Mouse (Mus musculus) embryonic stem cell, embryonic (primary cell): ENCODE data around the gene Fcgrt.

Experiments
- CTCF ChIA-PET, 4 experiments: fragments of 300-600 bp in 2 of 4; fragments of 350-600 bp in 2 of 4; sonication (Branson Sonifier 250); formaldehyde crosslinking; loops; one replicate each; lab custom pipeline; 2022; ENCODE audit warnings: inconsistent platforms in 2 of 4; lab: Charles Lee
- POLR2A ChIA-PET, 4 experiments: fragments of 300-600 bp in 2 of 4; fragments of 350-600 bp in 2 of 4; sonication (Branson Sonifier 250); formaldehyde crosslinking; loops; one replicate each; lab custom pipeline; 2022; ENCODE audit warnings: antibody characterized with exemption in 4 of 4, inconsistent platforms in 1 of 4; lab: Charles Lee

Fcgrt gene

DNA sequence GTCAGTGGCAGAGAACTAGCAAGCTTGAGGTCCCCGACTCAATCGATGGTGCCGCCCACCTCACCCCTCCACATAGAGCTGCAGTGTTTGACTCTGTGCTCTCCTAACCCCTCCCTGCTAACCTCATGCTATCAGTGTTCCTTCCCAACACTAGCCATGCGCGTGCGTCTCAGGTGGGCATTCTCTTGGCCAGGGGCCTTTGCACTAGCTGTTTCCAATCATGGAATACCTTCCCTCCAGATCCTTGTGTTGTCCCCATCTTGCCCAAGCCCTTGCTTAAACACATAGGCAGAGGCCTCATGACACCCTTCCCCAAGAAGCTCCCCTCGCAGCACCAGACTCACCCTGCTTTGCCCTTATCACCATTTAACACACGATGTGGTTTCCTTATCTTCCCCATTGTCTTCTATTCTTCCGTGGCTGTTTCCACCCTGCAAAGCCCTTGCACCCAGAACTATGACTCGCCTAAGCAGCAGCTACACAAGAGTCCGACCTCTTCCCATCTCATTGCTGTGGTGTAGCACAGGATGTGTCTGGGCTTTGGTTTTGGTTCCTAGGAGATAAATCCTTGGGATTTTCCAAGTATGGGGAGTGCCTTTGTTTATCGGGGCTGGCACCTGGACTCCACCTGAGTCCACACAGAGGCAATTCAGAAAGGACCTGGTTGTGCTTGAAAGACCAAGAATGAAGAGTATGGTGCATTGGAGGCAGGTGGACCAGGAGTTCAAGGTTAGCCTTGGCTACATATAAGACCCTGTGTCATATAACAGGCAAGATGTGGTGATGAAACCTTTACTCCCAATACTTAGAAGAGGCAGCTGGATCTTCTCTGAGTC is 33.7 kb upstream of the Fcgrt start:
- ChIA-PET POLR2A (interaction anchor here (0.6 to 2.6 kb wide), 23 partner anchors 9 to 267 kb away, joined by 3 to 32 read pairs (median 4); partner anchors contain the start of genes Aldh16a1 (in 3 of the 4), Pih1d1 (in 2 of the 4), Fcgrt (in 1 of the 4) and Ptov1 (in 1 of the 4)), CTCF (interaction anchor here (0.6 to 2.6 kb wide), 13 partner anchors 12 to 208 kb away, joined by 3 to 26 read pairs (median 3); partner anchors contain the start of genes Rcn3 (in 2 of the 4), Aldh16a1 (in 1 of the 4), Ap2a1 (in 1 of the 4) and Pih1d1 (in 1 of the 4))

DNA sequence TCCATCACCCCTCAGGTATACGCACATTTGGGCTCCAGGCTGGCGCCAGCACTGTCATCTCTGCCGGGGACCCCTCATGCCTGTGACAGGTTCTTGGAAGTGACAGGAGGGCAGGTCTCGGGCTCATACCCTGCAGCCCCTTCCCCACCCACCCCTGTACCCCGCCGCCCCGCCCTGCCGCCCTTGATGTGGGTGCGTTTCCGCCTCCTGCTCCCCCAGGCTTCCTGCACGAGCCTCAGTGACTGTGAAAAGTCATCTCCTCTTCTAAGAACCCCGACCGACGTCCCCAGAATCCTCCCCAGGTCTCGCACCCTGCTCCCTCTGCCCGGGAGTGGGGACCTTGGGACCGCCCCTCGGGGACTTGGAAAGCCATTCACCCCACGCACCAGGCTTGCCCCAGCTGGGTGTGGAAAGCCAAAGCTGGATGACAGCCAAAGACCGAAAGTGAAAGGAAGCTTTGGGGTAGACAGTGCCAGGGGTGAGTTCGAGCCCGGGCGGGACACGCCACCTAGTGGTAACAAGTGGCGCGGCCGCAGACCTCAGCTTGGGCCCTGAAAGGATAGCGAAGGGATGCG is 32.4 kb upstream of the Fcgrt start, which contains the start of the genes Gm45713 and Flt3l:
Gm45713 (minus strand) TSS at position 239 of the 575 bp plus-strand sequence.
Flt3l (minus strand) TSS at position 440 of the 575 bp plus-strand sequence.
- ChIA-PET CTCF (interaction anchor here (0.6 to 2.6 kb wide), 61 partner anchors 8 to 1350 kb away, joined by 3 to 26 read pairs (median 3); partner anchors contain the start of genes Rcn3 (in 3 of the 4), Aldh16a1 (in 2 of the 4), Akt1s1 (in 1 of the 4) and Ap2a1 (in 1 of the 4)), POLR2A (interaction anchor here (0.7 to 2.6 kb wide), 30 partner anchors 8 to 324 kb away, joined by 3 to 32 read pairs (median 4); partner anchors contain the start of genes Rps11 (in 2 of the 4), Aldh16a1 (in 1 of the 4), Fcgrt (in 1 of the 4) and Ftl1 (in 1 of the 4))

DNA sequence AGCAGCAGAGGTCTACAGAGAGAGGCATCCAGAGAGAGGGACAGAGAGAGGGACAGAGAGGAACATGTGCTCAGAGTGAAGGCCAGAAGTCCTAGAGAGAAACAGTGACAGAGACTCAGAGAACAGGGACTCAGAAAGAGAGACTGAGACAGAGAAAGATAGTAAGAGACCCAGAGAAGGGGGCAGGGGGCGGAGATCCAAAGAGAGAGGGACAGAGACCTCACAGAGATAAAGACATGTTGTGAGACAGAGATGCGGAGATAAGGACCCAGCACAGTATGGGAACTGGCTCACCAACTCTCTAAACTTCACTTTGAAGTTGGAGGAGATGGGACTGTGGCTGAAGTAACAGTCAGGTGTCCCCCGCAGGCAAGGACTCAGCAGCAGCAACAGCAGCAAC is 31.7 kb upstream of the Fcgrt start:
- CTCF ChIA-PET: interaction anchor here in 3 of 4 experiments (0.6 to 1.6 kb wide), 8 partner anchors 42 to 485 kb away, joined by 3 to 8 read pairs (median 4); partner anchors contain the start of gene Irf3 (in 1 of the 3)
- POLR2A ChIA-PET: interaction anchor here in 3 of 4 experiments (0.6 to 2.0 kb wide), 23 partner anchors 7 to 226 kb away, joined by 3 to 45 read pairs (median 6); partner anchors contain the start of genes Aldh16a1 (in 2 of the 3), Pih1d1 (in 2 of the 3), Rps11 (in 2 of the 3) and Ccdc155 (in 1 of the 3)

DNA sequence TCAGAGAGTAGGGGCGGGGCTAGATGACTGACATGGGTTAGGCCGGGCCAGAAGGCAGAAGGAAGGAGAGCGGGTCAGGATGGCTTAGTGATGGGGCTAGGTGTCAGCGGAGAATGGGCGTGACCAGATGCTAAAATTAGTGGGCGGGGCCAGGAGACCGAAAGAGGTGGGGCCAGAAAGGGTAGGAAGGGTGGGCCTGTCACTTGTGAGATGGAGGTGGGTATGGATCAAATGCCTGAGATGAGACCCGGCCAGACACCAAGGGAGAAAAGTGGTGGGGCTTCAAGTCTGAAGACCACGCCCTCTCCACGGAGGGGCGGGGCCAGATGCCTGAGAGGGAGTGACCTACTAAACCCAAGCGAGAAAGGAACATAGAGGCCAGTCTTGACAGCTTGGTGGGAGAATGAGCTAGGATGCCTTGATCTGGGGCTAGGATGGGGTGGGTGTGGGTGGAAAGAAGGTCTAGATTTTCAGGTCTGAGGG is 30.9 kb upstream of the Fcgrt start:
- CTCF ChIA-PET: interaction anchor here (0.6 to 1.6 kb wide), 28 partner anchors 16 to 484 kb away, joined by 3 to 8 read pairs (median 4); partner anchors contain the start of genes Kcna7 (in 2 of the 4), Aldh16a1 (in 1 of the 4), Ccdc155 (in 1 of the 4) and Irf3 (in 1 of the 4)
- POLR2A ChIA-PET: interaction anchor here (0.6 to 2.0 kb wide), 51 partner anchors 8 to 261 kb away, joined by 3 to 45 read pairs (median 4); partner anchors contain the start of genes Aldh16a1 (in 3 of the 4), Pih1d1 (in 3 of the 4), Prmt1 (in 2 of the 4) and Rcn3 (in 2 of the 4)

DNA sequence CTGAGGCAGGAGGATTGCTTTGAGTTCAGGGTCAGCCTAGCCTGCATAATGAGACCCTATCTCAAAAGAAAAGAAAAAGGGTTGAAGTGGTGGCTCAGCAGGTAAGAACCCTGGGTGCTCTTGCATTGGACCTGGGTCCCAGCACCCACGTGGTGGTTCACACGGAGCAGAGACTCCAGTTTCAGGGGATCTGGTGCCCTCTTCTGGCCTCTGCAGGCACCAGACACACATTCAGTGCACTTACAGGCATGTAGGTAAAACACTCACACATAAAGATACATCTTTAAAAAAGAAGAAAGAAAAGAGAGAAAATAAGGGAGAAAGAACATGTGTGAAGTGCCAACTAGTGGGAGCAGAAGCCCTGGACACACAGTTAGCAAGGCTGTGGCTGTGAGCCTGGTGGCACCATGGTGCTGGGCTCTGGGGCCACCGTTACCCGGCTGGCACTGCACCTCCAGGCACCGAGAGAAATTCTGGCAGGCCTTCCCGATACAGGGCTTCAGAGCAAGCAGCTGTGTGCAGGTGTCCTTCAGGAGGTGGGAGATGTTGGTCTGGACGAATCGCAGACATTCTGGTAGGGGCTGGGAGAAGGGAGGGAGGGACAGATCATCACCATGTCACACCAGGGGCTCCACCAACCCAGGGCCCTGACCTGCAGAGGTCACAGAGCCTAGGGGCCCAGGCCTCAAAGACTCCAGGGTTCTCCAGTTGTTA is 30.0 kb upstream of the Fcgrt start:
- ChIA-PET CTCF (interaction anchor here in 3 of 4 experiments (0.7 to 1.6 kb wide), 17 partner anchors 17 to 314 kb away, joined by 3 to 8 read pairs (median 4); partner anchors contain the start of genes Kcna7 (in 2 of the 3), Aldh16a1 (in 1 of the 3), Ccdc155 (in 1 of the 3) and Pih1d1 (in 1 of the 3)), POLR2A (interaction anchor here (0.7 to 2.0 kb wide), 44 partner anchors 8 to 262 kb away, joined by 3 to 45 read pairs (median 4); partner anchors contain the start of genes Aldh16a1 (in 3 of the 4), Pih1d1 (in 3 of the 4), Prmt1 (in 2 of the 4) and Rcn3 (in 2 of the 4))

DNA sequence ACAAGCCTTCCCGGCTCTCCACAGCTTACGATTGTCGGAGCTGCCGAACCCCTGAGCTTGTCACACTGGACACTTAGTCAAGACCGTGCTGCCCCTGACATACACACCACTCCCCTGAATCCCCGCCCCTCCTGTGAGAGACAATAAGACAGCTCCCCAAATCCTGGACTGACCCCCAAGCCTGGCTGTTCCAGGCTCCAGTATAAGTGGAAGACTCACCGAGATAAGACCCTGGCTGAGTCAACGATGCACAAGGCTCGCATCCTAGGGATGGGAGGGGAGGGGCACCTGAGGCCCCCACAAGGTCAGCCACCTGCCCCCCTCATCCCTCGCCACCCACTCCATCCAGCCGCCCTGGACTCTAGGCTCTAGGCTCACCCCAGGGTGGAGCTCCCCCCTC is 28.2 kb upstream of the Fcgrt start:
- ChIA-PET CTCF (interaction anchor here in 2 of 4 experiments (0.5 to 1.4 kb wide), 4 partner anchors 41 to 319 kb away, joined by 3 to 5 read pairs (median 4); no protein-coding TSS in a partner anchor), POLR2A (interaction anchor here in 3 of 4 experiments (0.6 to 16.5 kb wide), 42 partner anchors 8 to 317 kb away, joined by 3 to 596 read pairs (median 4); partner anchors contain the start of genes Aldh16a1 (in 2 of the 3), Fcgrt (in 2 of the 3), Pih1d1 (in 2 of the 3) and Prmt1 (in 2 of the 3))

DNA sequence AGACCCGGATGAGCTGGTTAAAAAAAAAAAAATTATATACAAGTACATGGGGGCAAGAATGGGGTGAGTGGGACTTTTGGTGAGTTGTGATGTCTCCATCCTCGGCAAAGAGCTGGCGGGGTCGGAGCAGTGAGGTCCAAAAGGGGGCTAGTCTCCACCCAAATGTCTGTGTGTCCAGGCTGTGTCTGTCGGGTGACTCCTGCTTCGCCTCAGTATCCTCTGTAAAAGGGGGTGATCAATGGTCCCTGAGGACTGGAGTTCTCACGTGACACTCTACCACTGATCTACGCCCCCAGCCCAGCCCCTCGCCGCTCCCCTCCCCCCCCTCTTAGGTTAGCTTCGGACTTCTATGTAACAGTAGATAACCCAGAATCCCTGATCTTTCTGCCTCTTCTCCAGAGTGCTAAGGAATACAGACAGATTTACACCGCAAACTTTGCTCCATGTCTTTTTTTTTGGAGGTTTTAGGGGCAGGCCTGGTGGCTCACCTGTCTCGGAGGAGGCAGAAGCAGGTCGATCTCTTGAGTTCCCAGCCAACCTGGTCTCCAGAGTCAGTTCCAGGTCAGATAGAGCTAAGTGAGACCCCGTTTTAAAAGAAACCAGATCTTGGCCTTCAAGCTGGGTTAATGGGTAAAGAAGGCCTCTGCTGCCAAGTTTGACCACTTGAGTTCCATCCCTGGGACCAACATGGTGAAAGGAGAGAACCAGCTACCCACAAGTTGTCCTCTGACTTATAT is 26.3 kb upstream of the Fcgrt start:
- ChIA-PET POLR2A (interaction anchor here in 3 of 4 experiments (0.5 to 16.5 kb wide), 77 partner anchors 9 to 571 kb away, joined by 3 to 596 read pairs (median 5); partner anchors contain the start of genes Aldh16a1 (in 3 of the 3), Pih1d1 (in 3 of the 3), Prmt1 (in 3 of the 3) and Rras (in 3 of the 3)), CTCF (interaction anchor here in 2 of 4 experiments (0.6 to 2.2 kb wide), 7 partner anchors 26 to 212 kb away, joined by 3 to 7 read pairs (median 3); no protein-coding TSS in a partner anchor)

DNA sequence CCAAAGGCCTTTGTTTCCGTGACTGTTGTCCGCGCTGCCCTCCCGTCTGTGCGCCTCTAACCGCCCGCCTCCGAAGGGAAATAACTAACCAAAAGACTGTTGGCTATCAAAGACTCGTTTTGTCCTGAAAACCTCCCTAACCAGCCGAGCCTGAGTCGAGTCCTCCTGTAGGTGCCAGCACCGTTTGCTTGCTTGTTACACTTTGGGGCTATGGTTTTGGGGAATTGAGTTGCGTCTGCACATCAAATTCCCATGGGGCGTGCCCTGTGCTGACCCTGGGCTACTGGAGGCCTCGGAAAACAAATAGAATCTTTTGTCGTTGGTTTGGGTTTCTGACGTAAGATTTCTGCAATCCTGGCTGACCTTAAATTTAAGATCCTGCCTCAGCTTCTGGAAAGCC is 25.7 kb upstream of the Fcgrt start:
- ChIA-PET POLR2A (interaction anchor here in 3 of 4 experiments (0.5 to 16.5 kb wide), 62 partner anchors 9 to 572 kb away, joined by 3 to 596 read pairs (median 6); partner anchors contain the start of genes Aldh16a1 (in 3 of the 3), Pih1d1 (in 3 of the 3), Prmt1 (in 3 of the 3) and Rras (in 3 of the 3)), CTCF (interaction anchor here in 3 of 4 experiments (0.5 to 2.2 kb wide), 6 partner anchors 10 to 258 kb away, joined by 3 to 7 read pairs (median 4); partner anchors contain the start of genes Aldh16a1 (in 1 of the 3) and Pih1d1 (in 1 of the 3))

DNA sequence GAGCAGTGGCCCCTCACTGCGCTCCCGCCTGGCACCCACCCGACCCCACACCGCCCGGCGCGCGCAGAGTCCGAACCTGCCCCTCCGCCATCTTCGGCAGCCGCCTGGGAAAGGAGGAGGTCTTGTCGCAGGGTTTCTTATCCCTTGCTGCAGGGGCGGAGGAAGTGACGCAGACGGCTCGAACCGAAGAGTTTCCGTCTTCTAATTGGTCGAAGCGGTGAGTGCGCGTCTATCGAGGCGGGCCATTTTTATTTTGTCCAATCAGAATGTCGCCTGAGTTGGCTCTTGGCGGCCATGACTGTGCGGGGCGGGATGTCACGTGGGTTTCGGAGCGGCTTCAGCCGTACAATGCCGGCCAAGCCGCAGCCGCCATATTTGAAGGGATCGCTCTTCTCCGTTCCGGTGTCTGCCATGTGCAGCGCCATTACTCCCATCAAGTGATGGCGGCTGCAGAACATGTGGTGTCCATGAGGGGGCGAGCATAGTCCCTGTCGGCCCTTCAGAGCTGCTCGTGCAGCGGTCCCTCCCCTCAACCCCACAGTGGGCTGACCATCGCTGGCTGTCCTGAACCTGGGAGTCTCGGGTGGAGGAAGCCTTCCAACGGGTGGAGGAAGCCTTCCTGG is 25.1 kb upstream of the Fcgrt start, which contains the start of gene Rpl13a:
Rpl13a (minus strand) TSS at position 138 of the 623 bp plus-strand sequence.
- ChIA-PET POLR2A (interaction anchor here in 3 of 4 experiments (0.5 to 16.5 kb wide), 59 partner anchors 8 to 572 kb away, joined by 3 to 596 read pairs (median 6); partner anchors contain the start of genes Aldh16a1 (in 3 of the 3), Pih1d1 (in 3 of the 3), Rras (in 3 of the 3) and Fcgrt (in 2 of the 3)), CTCF (interaction anchor here in 3 of 4 experiments (0.5 to 1.0 kb wide), 3 partner anchors 11 to 257 kb away, joined by 3 to 5 read pairs (median 3); partner anchors contain the start of genes Aldh16a1 (in 1 of the 3) and Pih1d1 (in 1 of the 3))

DNA sequence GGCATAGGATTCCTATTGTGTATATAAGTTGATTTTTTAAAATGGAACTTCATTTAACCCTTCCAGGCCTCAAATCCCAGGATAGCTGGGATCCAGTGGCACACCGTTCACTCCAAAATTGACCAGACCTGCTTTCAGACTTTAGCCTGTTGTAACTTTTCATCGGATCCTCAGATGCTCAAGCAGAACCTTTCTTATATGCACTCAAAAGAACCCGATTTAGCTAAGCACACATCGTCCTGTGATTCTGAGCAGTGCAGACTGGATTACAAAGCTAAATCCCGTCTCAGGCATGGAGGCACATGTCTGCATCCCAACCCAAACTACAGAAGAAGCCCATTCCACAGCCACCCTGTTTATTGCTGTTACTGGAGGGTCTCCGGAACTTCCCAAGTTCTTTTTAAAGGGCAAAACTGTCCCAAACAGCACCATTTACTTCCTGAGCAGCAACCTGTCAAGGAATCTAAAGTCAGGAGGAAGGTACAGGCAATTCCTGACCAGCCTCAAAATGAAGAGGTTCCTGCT is 24.1 kb upstream of the Fcgrt start:
- CTCF ChIA-PET: interaction anchor here in 1 of 4 experiments (1.1 kb wide), 1 partner anchor 9 kb away, joined by 3 read pairs; the partner anchor contains the start of genes Flt3l and Gm45713

DNA sequence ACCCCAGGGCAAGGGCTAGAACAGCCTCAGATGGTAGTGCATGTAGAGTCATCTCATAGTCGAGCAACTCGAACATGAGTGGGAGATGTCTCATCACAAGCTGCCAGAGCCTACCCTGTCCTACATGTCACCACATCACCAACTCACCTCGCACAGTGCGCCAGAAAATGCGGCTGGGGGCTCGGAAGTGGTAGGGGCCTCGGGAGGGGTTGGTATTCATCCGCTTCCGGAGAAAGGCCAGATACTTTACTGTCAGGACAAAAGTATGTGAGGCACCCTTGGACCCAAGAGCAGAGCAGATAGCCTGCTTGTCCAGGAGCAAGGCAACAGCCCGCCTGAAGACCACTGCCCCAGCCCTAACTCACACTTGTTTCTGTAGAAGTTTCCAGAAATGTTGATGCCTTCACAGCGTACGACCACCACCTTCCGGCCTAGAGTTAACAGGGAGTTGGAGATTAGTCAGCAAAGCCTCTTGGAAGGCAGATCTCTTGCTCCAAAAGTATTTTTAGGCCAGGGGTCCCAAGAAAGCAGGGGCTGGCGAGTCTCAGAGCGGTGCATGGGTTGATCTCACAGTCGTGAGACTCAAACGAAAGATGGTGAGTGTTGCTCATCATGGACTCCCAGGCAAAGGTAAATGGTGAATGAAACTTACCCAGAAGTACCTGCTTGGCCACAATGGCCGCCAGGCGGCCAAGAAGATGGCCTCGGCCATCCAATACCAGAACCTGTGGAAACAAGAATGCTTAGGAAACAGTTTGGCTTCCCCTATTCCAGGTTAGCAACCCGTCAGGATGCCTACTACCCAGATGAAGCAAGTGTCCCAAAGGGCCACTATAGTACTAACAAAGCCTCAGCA is 23.4 kb upstream of the Fcgrt start:
- CTCF ChIA-PET: interaction anchor here in 1 of 4 experiments (0.5 to 1.1 kb wide), 2 partner anchors 9 to 76 kb away, joined by 3 read pairs; partner anchors contain the start of genes Flt3l and Gm45713
- POLR2A ChIA-PET: interaction anchor here in 3 of 4 experiments (0.5 to 16.5 kb wide), 59 partner anchors 7 to 424 kb away, joined by 3 to 596 read pairs (median 5); partner anchors contain the start of genes Aldh16a1 (in 3 of the 3), Pih1d1 (in 3 of the 3), Prmt1 (in 3 of the 3) and Fcgrt (in 2 of the 3)

More for the DNA sequence above, 24.1 kb upstream of the Fcgrt start:
- POLR2A ChIA-PET: interaction anchor here in 3 of 4 experiments (0.6 to 16.5 kb wide), 46 partner anchors 8 to 423 kb away, joined by 3 to 596 read pairs (median 5); partner anchors contain the start of genes Aldh16a1 (in 3 of the 3), Pih1d1 (in 3 of the 3), Prmt1 (in 3 of the 3) and Fcgrt (in 2 of the 3)

DNA sequence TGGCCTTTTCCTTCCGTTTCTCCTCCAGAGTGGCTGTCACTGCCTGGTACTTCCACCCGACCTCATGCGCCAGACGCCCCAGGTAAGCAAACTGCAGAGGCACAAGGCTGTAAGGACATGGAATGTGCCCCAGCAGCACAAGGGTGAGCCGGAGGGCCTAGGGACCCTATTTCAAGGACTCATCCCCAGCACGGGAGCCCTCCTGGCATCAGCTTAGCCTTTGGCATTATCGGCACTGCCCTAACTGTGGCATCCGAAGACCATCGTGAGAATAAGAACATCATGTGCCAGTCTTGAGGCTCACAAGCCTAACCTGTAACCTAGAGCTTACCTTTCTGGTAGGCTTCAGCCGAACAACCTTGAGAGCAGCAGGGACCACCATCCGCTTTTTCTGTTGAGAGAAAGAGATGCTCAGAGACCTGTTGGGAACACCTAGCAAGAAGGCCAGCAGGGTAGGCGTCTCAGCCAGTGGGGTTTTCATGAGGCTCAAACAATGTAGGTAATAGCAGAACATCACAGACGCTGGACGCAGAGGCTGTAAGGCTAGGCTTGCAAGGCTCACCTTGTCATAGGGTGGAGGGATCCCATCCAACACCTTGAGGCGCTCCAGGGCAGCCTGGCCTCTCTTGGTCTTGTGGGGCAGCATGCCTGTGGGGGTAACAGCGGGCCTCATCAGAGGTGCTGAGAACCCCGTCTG is 22.6 kb upstream of the Fcgrt start:
- POLR2A ChIA-PET: interaction anchor here (0.5 to 16.5 kb wide), 66 partner anchors 8 to 770 kb away, joined by 3 to 596 read pairs (median 5); partner anchors contain the start of genes Aldh16a1 (in 3 of the 4), Fcgrt (in 3 of the 4), Flt3l (in 3 of the 4) and Gm45713 (in 3 of the 4)
- CTCF ChIA-PET: interaction anchor here in 2 of 4 experiments (0.5 to 0.6 kb wide), 2 partner anchors 76 to 135 kb away, joined by 3 read pairs; no protein-coding TSS in a partner anchor
